Mouse (Mus musculus) MEL (cell line): Measurements from ENCODE around the gene Mfap4.

Experiments
- CHD1 ChIP-seq: IDR thresholded peaks from 2 replicates; pipeline ENCODE4 v1.6.1; 2012; ENCODE audit warnings: low read depth, mild to moderate bottlenecking, inconsistent platforms, low read length, improper control_type of control experiment
- CHD2 ChIP-seq: IDR thresholded peaks from 2 replicates; pipeline ENCODE4 v1.6.1; 2011; ENCODE audit warnings: low read length, improper control_type of control experiment
- MAX ChIP-seq: IDR thresholded peaks from 2 replicates; pipeline ENCODE4 v1.6.1; 2011; ENCODE audit warnings: low read length, improper control_type of control experiment
- MYC ChIP-seq: IDR thresholded peaks from 2 replicates; pipeline ENCODE4 v1.6.1; 2011; ENCODE audit warnings: low read depth, mild to moderate bottlenecking, low read length, improper control_type of control experiment, moderate library complexity
- POLR2A ChIP-seq, 2 experiments: IDR thresholded peaks; 2 replicates each; pipeline ENCODE4 v1.6.1; 2011 to 2012; ENCODE audit warnings: low read length in 2 of 2, mild to moderate bottlenecking in 2 of 2, control low read depth in 1 of 2, improper control_type of control experiment in 1 of 2, low read depth in 1 of 2, moderate library complexity in 1 of 2; ENCODE audit not compliant: control insufficient read depth in 1 of 2, insufficient read depth in 1 of 2, poor library complexity in 1 of 2
- TAL1 ChIP-seq: IDR thresholded peaks from 2 replicates; pipeline ENCODE4 v1.6.1; 2012; ENCODE audit warnings: mild to moderate bottlenecking, inconsistent platforms, low read length, moderate library complexity, mixed read lengths
- TBP ChIP-seq: IDR thresholded peaks from 2 replicates; pipeline ENCODE4 v1.8.0; 2011; ENCODE audit warnings: low read depth, low read length, improper control_type of control experiment

GRCm38 (mm10) chr11:61519484-61520107 is 34.4 kb downstream of the Mfap4 start:
- TF ChIP-seq TBP (no peak), CHD1 (no peak), POLR2A (IDR thresholded peaks at IDR 0.05; ENCODE audit: control insufficient read depth in 1 of 2, insufficient read depth in 1 of 2, low read depth in 1 of 2, low read length in 2 of 2, poor library complexity in 1 of 2) (no peak), TAL1 (no peak), CHD2 (no peak), MAX (no peak), MYC (no peak)
